Mouse (Mus musculus) granulocyte monocyte progenitor cell, adult 5-6 weeks (primary cell): ENCODE data around the gene Fam163b. TPM values are rescaled to one million over a fixed set of nuclear protein-coding genes. Genes with fewer than 3 reads are reported as not detected.
A peak's percentile ranks its signal among the peaks of the same experiment; 100 is the strongest.

Experiments
- ATAC-seq: replicated peaks from 2 replicates; pipeline ENCODE4 v1.8.0; 2016; ENCODE audit warnings: mild to moderate bottlenecking, moderate TSS enrichment, inconsistent platforms; ENCODE audit not compliant: poor library complexity, severe bottlenecking
- total RNA-seq, 2 experiments: library from RNA; stranded (forward) in 1 of 2; stranded (reverse) in 1 of 2; fragments of 200-712, 200-1000 nt in 1 of 2; fragments of >200 nt in 1 of 2; fragmentation: Nextera tagmentation in 1 of 2; gene quantifications; 2 replicates each; pipeline ENCODE4 v1.2.3; 2014 to 2017

Fam163b gene
- total RNA-seq, 2 experiments from 2014 or later: not detected

GRCm38 (mm10) chr2:27088700-27089099 lies 53.6 kb downstream of the Fam163b start:
- ATAC-seq: no peak

GRCm38 (mm10) chr2:27088071-27088644 lies 54.1 kb downstream of the Fam163b start:
- 0 out of 2 replicates have a peak, but pooled peaks have one; percentile 7 for ATAC-seq

DNA sequence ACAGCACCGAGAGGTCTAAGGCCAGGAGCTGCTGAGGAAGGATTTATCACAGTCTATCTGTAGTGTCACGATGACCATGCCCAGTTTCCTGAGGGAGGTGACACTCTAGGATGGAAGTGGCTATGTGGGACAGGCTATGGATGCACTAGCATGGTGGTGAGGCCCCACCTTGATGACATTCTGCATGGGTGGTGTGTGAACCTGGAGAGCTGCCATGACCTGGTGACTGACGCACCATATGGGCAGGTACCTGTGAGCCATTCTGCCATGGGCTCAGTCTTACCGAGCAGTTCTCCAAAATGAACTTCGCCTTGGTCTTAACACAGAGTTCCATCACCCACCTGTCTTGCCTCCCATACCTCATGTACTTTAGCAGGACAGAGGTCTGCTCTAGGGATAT lies 54.7 kb downstream of the Fam163b start:
- no peak for ATAC-seq

DNA sequence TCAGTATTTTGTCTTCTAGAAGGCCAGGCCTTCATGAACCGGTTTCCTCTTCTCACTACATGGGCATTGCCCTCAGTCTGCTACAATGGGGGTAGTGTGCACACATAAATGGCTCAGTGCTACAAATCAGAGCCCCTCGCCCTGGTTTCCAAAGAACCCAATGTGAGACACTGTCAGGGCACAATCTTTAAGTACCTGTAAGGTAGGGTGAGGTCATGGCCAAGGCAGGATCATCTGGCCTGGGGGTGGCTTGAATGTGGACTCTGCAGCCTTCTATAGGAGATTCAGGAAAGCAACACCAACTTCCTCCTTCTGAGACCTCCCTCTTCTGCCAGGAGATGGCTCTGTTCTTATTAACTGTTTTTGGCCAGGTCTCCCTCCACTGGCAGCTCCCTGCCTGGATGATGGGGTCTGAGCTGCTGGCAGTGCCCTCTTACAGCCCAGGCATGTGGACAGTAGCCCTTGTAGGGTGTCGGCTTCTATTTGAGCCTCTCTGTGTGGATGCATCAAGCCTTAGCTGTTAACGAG lies 55.7 kb downstream of the Fam163b start:
- 0 out of 2 replicates have a peak, but pooled peaks have one; percentile 35 for ATAC-seq

DNA sequence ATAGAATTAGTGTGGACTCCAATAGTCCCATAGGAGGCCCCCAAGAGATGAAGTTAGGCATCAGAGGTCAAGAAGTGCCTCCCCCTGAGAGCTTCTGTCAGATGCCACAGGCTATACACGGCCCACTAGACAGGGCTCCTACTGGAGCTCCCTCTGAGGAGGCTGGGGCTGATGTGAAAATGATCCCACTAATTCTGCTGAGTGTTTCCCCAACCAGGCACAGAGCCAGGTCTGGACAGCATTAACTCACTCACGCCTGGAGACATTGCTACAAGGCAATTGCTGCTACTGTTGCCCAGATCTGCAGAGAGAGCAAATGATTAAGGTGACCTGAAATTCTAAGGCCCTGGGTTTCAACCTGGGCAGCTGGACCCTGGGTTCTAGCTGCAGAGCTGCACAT lies 56.5 kb downstream of the Fam163b start:
- no peak for ATAC-seq

DNA sequence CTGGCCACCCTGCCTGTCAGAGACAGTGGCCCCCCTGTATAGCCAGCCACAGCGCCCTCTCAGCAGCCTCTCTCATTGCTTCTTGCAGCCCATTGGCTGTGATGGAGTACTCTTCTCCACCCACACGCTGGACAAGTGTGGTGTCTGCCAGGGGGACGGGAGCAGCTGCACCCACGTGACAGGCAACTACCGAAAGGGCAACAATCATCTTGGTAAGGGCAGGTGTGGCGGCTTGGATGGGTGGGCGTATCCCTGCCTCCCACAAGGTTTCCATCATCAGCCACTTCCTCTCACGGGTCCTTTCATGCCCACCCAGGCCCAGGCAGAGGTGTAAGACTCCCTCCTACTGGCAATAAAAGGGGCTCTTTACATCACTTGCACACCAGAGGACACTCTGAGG lies 57.3 kb downstream of the Fam163b start:
- no peak for ATAC-seq

DNA sequence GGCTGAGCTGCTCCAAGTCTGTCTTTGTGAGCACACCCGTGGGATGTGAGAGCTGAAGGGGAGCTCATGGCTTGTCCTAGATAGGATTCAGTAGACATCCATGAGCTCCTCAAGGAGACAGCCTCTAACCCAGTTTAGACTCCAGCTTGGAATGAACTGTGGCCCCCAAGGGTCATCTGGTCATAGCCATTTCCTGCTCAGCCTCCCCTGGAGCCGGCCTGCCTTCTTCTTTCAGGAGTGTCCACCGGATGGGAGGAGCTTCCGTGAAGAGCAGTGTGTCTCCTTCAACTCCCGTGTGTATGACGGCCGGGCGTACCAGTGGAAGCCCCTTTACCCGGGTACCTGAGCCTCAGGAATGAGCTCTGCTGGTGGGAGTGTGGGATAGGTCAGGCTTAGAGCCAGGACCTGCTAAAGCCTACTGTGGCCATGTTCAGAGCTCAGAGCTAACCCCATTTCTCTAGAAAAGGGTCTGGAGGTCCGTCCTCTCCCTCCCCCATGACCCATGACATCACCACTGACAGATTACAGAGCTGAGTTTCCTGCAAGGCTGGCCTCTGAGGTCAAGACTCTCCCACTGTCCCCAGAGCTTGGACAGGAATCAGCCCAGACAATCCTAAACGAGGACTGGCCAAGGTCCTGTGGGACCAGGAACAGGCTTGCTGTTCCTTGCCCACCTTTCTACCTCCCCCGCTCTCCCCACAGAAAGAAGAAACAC lies 58.4 kb downstream of the Fam163b start:
- no peak for ATAC-seq

DNA sequence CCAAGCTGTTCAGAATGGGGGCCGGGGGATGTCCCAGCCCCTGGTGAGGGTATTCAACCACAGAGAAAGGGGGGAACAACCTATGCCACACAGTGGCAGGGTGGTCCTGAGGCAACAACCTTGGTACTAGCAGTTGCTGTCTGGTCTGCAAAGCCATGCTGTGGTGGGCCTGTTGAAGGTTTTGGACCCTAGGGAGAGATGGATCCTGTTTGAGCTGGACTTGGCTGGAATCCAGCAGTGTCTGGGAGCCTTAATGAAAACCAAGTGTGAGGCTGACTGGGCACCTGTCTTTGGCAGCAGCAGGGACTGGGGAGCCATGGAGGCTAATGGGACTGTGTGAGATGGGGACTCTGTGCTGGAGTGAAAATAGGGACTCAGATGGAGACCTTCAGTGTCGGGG lies 62.6 kb downstream of the Fam163b start:
- ATAC-seq: no peak

DNA sequence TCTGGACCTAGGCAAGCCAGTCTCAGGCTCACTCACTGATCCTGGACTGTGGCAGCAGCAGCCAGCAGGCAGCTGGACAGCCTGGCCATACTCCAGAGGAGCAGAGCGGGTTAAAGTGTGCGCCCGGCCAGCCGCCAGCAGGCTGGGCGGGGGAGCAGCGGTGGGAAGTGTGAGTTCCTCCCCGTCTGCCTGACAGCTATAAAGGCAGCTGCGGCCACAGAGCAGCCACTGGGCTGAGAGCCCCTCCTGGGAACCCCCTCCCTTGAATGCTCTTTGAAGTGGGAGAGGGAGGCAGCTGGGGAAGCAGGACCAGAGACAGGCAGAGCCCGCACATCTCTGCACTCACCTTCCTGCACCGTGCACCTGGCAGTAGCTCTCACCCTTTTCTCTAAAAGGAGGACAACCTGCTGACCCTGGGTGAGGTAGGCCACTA lies 63.1 kb downstream of the Fam163b start, which contains the start of gene Adamtsl2:
TSS of gene Adamtsl2 (plus strand) at position 228 of the 433 bp plus-strand sequence.
- ATAC-seq: 0 out of 2 replicates have a peak, but pooled peaks have one; percentile 37

GRCm38 (mm10) chr2:27078312-27078711 lies 64.0 kb downstream of the Fam163b start:
- no peak for ATAC-seq

DNA sequence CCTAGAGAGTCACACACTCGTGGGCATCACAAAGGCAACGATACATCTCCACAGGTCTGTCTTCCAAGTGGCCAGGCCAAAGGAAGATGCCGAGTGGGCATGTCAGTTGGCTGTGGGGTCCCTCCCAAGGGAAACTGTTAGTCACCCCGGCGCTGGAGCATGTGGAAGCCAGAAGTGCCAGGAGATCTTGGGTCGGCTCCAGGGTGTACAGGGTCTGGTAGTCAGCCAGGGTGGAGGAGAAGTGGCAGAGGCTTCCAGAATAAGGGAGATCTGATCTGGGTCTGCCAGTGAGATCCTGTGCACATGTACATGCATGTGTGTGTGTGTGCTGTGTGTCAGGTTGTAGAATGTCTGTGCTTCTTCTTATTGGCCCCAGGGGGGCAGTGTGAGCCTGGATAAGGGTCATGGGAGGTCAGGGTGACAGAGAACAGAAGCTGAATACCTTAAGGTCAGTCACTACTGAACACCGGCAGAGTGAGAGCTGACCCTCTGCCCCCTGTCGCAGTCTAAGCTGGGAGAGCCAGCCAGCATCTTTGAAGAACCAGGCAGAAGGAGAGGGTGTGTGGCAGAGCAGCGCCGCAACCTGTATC lies 64.5 kb downstream of the Fam163b start:
- ATAC-seq: no peak

- ATAC-seq: peak; percentile 70
Measured at GRCm38 (mm10) chr2:27075485-27075884, 66.8 kb downstream of the Fam163b start.

GRCm38 (mm10) chr2:27074804-27075203 lies 67.5 kb downstream of the Fam163b start:
- ATAC-seq: no peak

DNA sequence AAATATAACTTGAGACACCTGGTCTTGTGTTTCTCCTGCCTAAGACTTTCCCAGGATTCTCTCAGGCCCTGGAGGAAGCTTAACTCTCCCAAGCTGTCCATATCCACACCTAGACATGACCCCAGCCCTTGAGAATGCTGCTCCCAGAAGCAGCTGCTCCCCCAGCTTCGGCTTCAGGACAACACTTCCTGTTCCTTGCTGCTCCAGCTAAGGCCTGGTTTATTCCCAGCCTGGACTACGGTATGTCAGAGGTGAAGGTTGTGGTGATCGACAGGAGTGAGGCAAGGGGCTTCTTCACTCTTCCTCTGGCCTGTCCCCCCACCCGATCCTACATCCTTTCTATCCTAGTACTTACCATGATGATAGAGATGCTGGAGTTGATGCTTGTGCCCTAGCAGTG lies 68.9 kb downstream of the Fam163b start:
- ATAC-seq: no peak

- ATAC-seq: no peak
Measured at GRCm38 (mm10) chr2:27071978-27072377, 70.3 kb downstream of the Fam163b start, which contains the start of gene Mymk. Mymk (minus strand) TSS chr2:27072179.

GRCm38 (mm10) chr2:27071137-27071536 lies 71.2 kb downstream of the Fam163b start:
- ATAC-seq: peak; percentile 81

- ATAC-seq: no peak
Measured at GRCm38 (mm10) chr2:27070247-27070813, 72.0 kb downstream of the Fam163b start.

DNA sequence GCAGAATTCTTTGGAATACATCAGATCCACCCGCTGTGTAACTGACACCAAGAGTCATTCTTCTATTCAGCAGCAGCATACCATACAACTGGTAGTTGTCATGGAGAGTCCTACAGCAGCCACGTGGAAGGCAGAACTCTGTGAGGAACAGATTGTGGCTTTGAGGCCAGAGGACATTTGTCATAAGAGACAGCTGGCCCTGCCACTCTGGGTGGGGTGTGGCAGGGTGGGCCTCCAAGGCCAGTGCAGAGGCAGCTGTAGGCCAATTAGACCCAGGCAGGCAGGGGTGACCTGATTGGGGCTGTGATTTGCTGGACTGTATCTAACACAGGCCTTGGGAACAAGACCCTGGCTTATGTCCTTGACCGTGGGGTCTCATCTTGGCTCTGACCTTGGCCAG lies 72.6 kb downstream of the Fam163b start:
- no peak for ATAC-seq

- ATAC-seq: no peak
Measured at GRCm38 (mm10) chr2:27067996-27068395, 74.3 kb downstream of the Fam163b start.

DNA sequence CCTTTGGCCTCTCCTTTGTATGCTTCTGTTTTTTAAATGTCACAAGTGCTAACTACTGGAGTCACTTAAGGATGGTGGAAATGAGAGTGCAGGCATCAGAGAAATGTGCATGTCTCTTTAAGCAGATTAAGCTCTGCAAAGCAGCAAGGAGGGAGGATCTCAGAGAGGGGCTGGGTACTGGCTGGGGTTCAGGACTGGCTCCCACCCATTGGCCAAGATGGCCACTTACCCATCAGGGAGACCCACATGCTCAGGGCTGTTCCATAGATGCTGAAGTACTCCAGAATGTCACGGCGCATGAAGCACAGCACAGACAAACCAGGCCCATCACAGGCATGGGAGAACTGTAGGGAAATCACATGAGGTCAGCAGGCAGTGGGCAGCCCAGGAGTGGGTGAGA lies 75.2 kb downstream of the Fam163b start:
- ATAC-seq: no peak
